Mouse (Mus musculus) neural tube, embryonic 14.5 days (tissue): ENCODE data around the gene Slain2. TPM values are rescaled to one million over a fixed set of nuclear protein-coding genes. Genes with fewer than 3 reads are reported as not detected.

Experiments
- ATAC-seq: fragments of 200-750 bp; cut with Nextera tagmentation; 2 replicates; pipeline ENCODE4 v1.8.0; 2017; ENCODE audit warnings: low read depth, mild to moderate bottlenecking, moderate TSS enrichment, moderate library complexity
- H3K27ac ChIP-seq: fragments of 300-500 bp; sonication (generic); 2 replicates; pipeline ENCODE4 v1.5.1; 2014; ENCODE audit warnings: low read depth, mild to moderate bottlenecking, control low read depth, low read length, moderate library complexity, mixed read lengths
- H3K27me3 ChIP-seq: fragments of 300-500 bp; sonication (generic); 2 replicates; pipeline ENCODE4 v1.6.1; 2014; ENCODE audit warnings: low read length; ENCODE audit not compliant: control insufficient read depth, insufficient read depth
- H3K36me3 ChIP-seq: fragments of 300-500 bp; sonication (generic); 2 replicates; pipeline ENCODE4 v1.6.1; 2014; ENCODE audit warnings: low read length, mixed read lengths; ENCODE audit not compliant: control insufficient read depth, insufficient read depth
- H3K4me1 ChIP-seq: fragments of 300-500 bp; sonication (generic); 2 replicates; pipeline ENCODE4 v1.6.1; 2014; ENCODE audit warnings: low read length; ENCODE audit not compliant: control insufficient read depth, insufficient read depth
- H3K4me2 ChIP-seq: fragments of 300-500 bp; sonication (generic); 2 replicates; pipeline ENCODE4 v1.6.1; 2014; ENCODE audit warnings: mild to moderate bottlenecking, low read depth, low read length, control low read depth
- H3K4me3 ChIP-seq: fragments of 300-500 bp; sonication (generic); 2 replicates; pipeline ENCODE4 v1.5.1; 2014; ENCODE audit warnings: low read depth, low read length, control low read depth, mixed read lengths
- H3K9ac ChIP-seq: fragments of 300-500 bp; sonication (generic); replicated peaks from 2 replicates; pipeline ENCODE4 v1.6.1; 2014; ENCODE audit warnings: low read depth, mild to moderate bottlenecking, control low read depth, low read length, mixed read lengths
- H3K9me3 ChIP-seq: fragments of 300-500 bp; sonication (generic); 2 replicates; pipeline ENCODE4 v1.6.1; 2016; ENCODE audit warnings: low read length; ENCODE audit not compliant: control insufficient read depth
- WGBS: fragments of 180-500 bp; shearing (Covaris S2); extraction: QIAGEN DNeasy Blood & Tissue Kit; methylation state at CpG from one replicate; pipeline ENCODE4 v1.1.7; 2014; 5-methylcytosine and 5-hydroxymethylcytosine counted together
- polyA plus RNA-seq: library from polyadenylated mRNA; unstranded; fragments of >200 nt; fragmentation: Nextera tagmentation; extraction: Ambion mirVana; gene quantifications from 2 replicates; pipeline ENCODE4 v1.2.1, GENCODE M21; 2014

Gene Slain2
- polyA plus RNA-seq, 1 experiment from 2014 or later = 22.3 TPM

DNA sequence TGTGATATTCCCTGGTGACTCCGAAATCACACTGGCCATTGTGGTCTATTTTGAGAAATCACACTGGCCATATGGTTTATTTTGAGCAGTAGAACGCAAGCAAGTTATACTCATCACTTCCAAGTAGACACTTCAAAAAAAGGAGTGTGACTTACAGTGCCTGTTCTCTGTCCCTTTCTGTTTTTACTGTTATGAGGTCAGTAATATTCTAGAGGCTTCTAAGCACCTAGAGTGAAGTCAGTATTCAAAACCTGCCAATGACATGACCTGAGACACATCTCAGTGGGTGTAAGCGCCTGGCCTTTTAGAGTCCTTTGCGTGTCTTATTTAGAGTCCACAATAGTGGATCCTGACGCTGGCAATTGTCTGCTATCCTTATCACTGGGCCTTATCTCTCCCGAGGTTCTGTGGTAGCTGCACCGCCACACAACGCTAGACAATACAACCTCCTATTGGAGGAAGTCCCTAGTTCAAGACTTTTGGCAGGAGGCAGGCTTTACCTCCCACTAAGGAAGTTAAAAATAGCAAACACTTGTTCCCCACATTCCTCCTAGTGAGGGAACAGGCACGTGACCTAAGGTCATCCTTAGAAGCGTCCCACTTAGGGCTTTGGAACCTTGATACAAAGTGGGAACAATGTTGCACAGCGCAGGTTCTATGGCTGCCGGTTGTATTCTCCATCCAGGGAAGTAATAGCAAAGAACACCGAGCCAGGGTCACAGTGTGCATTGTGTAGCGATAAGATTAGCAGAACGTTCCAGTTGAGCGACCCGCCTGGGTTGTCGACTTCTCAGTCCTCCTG lies 17.4 kb upstream of the Slain2 start:
- Histone ChIP-seq H3K27ac (no peak overlapping the region), H3K36me3 (no peaks in the 10 kb centered on the region), H3K9ac (no peak overlapping the region), H3K4me3 (no peak overlapping the region), H3K4me2 (no peak overlapping the region), H3K9me3 (no peaks in the 10 kb centered on the region), H3K4me1 (no peaks in the 10 kb centered on the region), H3K27me3 (no peaks in the 10 kb centered on the region)
- ATAC-seq = no peak
- WGBS = 86% methylated on average over 18 of the region's 18 CpGs

- no peaks in the 10 kb centered on the region for H3K36me3 ChIP-seq
- no peak overlapping the region for H3K4me3 ChIP-seq
- no peak overlapping the region for H3K27ac ChIP-seq
- H3K4me2 ChIP-seq = no peak overlapping the region
- 65% methylated on average over 6 of the region's 6 CpGs for WGBS
- no peaks in the 10 kb centered on the region for H3K4me1 ChIP-seq
- H3K9me3 ChIP-seq = no peaks in the 10 kb centered on the region
- ATAC-seq = no peak
- H3K9ac ChIP-seq = no peak overlapping the region
- H3K27me3 ChIP-seq = no peaks in the 10 kb centered on the region
Observed at GRCm38 (mm10) chr5:72897998-72898397, 16.1 kb upstream of the Slain2 start.

DNA sequence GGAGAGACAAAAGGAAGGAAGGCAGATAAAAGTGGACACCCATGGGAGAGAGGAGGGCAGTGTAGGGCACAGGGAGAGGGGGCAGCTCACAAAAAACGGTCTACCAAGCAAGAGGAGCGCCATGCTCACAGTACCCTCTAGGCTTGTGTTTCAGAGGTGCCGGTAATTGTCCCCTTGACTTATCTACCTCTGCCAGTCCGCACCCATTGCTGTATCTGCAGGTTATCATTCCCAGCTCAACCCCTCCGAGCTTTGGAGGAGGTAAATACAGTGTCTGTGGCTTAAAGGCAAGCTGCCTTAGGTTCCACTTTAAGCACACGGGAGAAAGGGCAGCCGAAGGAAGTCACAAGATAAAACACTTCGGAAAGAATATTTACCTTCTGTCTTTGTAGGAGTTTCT lies 14.8 kb upstream of the Slain2 start:
- H3K27ac ChIP-seq = no peak overlapping the region
- no peaks in the 10 kb centered on the region for H3K9me3 ChIP-seq
- WGBS = 92% methylated on average over 8 of the region's 8 CpGs
- ATAC-seq = no peak
- no peak overlapping the region for H3K4me2 ChIP-seq
- H3K4me1 ChIP-seq = no peaks in the 10 kb centered on the region
- H3K36me3 ChIP-seq = no peaks in the 10 kb centered on the region
- no peak overlapping the region for H3K9ac ChIP-seq
- no peaks in the 10 kb centered on the region for H3K27me3 ChIP-seq
- no peak overlapping the region for H3K4me3 ChIP-seq

- H3K4me1 ChIP-seq = no peaks in the 10 kb centered on the region
- no peak for ATAC-seq
- no peaks in the 10 kb centered on the region for H3K36me3 ChIP-seq
- WGBS = 92% methylated on average over 4 of the region's 4 CpGs
- H3K27ac ChIP-seq = no peak overlapping the region
- no peak overlapping the region for H3K4me2 ChIP-seq
- H3K4me3 ChIP-seq = no peak overlapping the region
- no peaks in the 10 kb centered on the region for H3K9me3 ChIP-seq
- H3K27me3 ChIP-seq = no peaks in the 10 kb centered on the region
- H3K9ac ChIP-seq = no peak overlapping the region
Observed at GRCm38 (mm10) chr5:72901866-72902265, 12.2 kb upstream of the Slain2 start.

DNA sequence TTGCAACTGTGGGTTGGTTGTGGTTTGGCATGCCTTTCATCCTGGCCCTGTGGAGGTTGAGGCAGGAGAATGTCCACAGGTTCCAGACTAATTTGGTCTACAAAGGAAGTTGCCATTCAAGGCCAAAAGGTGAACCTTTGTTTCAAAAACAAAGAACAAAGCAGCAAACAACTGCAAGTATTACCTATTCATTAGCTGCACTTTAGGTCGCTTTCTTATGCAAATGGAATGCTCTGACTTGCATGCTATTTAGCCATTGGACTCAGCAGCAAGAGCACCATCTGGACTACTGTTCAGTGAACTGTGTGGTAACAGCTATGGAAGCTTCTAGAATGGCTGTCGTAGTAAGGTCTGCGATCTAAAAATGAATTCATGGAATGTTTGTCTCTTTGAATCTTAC lies 11.8 kb upstream of the Slain2 start:
- Histone ChIP-seq H3K4me3 (no peak overlapping the region), H3K9me3 (no peaks in the 10 kb centered on the region), H3K27ac (no peak overlapping the region), H3K36me3 (no peaks in the 10 kb centered on the region), H3K9ac (no peak overlapping the region), H3K4me1 (no peaks in the 10 kb centered on the region), H3K27me3 (no peaks in the 10 kb centered on the region), H3K4me2 (no peak overlapping the region)
- 27% methylated on average over 3 of the region's 3 CpGs for WGBS
- no peak for ATAC-seq

GRCm38 (mm10) chr5:72902876-72903516 lies 11.1 kb upstream of the Slain2 start:
- Histone ChIP-seq H3K4me1 (no peaks in the 10 kb centered on the region), H3K4me2 (no peak overlapping the region), H3K4me3 (no peak overlapping the region), H3K27me3 (no peaks in the 10 kb centered on the region), H3K9me3 (no peaks in the 10 kb centered on the region), H3K36me3 (no peaks in the 10 kb centered on the region), H3K9ac (no peak overlapping the region), H3K27ac (no peak overlapping the region)
- no peak for ATAC-seq
- WGBS = 91% methylated on average over 3 of the region's 3 CpGs

DNA sequence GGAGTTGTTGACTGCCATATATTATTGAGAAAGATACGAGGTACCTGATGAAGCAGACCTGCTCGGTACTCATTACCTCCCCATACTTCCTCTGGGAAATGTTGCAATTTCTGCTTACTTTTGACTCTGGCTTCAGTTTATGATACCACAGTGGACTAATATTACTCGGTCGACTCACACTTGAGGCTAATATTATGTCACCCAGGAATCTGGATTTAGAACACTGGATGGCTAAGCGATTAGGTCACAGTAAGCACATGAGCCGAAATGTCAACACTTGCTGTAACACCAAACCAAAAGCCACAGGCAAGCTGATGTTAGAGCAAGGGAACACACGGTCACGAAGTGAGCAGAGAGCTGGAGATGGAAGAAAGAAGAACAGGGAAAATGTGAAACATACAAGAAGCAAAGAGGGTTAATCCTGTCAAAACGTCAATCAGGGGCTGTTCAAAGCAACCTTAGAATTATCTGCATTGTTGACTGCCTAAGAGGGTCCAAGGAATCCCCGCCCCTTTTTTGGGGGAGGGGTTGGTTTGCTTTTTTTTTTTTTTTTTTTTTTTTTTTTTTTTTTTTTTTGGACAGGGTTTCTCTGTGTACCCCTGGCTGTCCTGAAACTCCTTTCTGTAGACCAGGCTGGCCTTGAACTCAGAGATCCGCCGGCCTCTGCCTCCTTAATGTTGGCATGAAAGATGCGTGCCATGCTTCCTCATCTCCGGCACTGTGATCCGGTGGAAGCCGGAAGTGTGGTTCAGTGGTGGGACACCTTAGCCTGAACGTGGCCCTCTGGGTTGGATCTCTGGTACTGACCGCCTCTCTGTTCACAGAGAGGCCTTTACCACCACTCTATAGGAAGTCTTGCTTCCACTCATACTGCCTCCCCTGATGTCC lies 9.0 kb upstream of the Slain2 start:
- WGBS = 88% methylated on average over 18 of the region's 18 CpGs
- Histone ChIP-seq H3K4me3 (no peak overlapping the region), H3K36me3 (no peaks in the 10 kb centered on the region), H3K27me3 (no peaks in the 10 kb centered on the region), H3K27ac (no peak overlapping the region), H3K9me3 (no peaks in the 10 kb centered on the region), H3K4me1 (no peaks in the 10 kb centered on the region), H3K9ac (no peak overlapping the region), H3K4me2 (no peak overlapping the region)
- no peak for ATAC-seq

GRCm38 (mm10) chr5:72907402-72907801 lies 6.7 kb upstream of the Slain2 start:
- Histone ChIP-seq H3K9me3 (no peaks in the 10 kb centered on the region), H3K4me3 (no peak overlapping the region), H3K4me1 (no peaks in the 10 kb centered on the region), H3K9ac (no peak overlapping the region), H3K36me3 (no peaks in the 10 kb centered on the region), H3K4me2 (no peak overlapping the region), H3K27ac (no peak overlapping the region), H3K27me3 (no peaks in the 10 kb centered on the region)
- WGBS = 89% methylated on average over 6 of the region's 6 CpGs
- no peak for ATAC-seq
